Mouse (Mus musculus): Measurements from ENCODE around the gene Trim63.

DNA sequence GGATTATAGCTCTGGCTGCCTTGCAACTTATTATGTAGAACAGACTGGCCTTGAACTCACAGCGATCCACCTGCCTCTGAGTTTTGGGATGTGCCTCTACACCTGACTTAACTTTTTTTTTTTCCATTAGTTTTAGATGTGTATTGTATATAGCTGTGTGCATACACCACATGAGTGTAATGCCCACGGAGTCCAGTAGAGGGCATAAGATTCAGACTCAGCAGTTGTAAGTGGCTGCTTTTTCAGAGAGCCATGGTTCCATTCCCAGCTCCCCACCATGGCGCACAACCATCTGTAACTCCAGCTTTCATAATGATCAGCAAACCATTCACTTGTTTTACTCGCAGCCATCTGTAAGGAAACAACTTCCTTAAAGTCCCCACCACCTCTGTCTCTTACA, 18.4 kb upstream of the Trim63 start:
- no peak for TF ChIP-seq USF1 (IDR thresholded peaks at IDR 0.05; ENCODE audit: low read depth)
- no peak for TF ChIP-seq CTCF (IDR thresholded peaks at IDR 0.05; ENCODE audit: control insufficient read depth, insufficient read depth, insufficient read length)
